Comparison of ENCODE assay signal across 1 mouse cellular context in genomic region chr15:85810462-85810805, GRCm38 (mm10).
TF ChIP-seq lines count a peak whose summit lies in the region.

No protein-coding gene starts in this region.

TF ChIP-seq in CH12.LX, 34 proteins besides CTCF, POLR2A, EP300 and RAD21:
- TF ChIP-seq ZMIZ1 (IDR thresholded peaks at IDR 0.05; ENCODE audit: low read depth, low read length) (no peak), BHLHE40 (IDR thresholded peaks at IDR 0.05; ENCODE audit: low read depth, low read length) (peak; percentile 54), MEF2A (IDR thresholded peaks at IDR 0.05; ENCODE audit: borderline replicate concordance, low read depth, low read length) (0 out of 2 replicates have a peak, but pooled peaks have one; percentile 33)
